ENCODE assay signal across 8 mouse cellular contexts in genomic region chr11:34276363-34277046, GRCm38 (mm10). TPM values are rescaled to one million over a fixed set of nuclear protein-coding genes. Genes with fewer than 3 reads are reported as not detected.
A peak's percentile ranks its signal among the peaks of the same experiment; 100 is the strongest.
DNase-seq lines count a peak whose midpoint lies in the region; ATAC-seq lines count a peak whose summit lies in the region.
"Had no signal": no experiment of that assay in that cellular context is flagged by ENCODE, and none has a peak within 500 bp of the region (broad histone marks: within the 10 kb centered on the region; RNA-seq: fewer than 3 reads in every experiment).

No protein-coding gene starts in this region.

- no peak overlapping the region for H3K4me3 ChIP-seq in neural tube, embryonic 11.5 days (ENCODE audit: low read depth, low read length)
- H3K4me3 ChIP-seq in forebrain, embryonic 15.5 days: peak overlapping the region; percentile 13; the same call in 1 of the 2 replicates
- no peak overlapping the region for H3K4me3 ChIP-seq in midbrain, embryonic 10.5 days

- no peaks in the 10 kb centered on the region for H3K9me3 ChIP-seq in neural tube, embryonic 11.5 days (ENCODE audit: control insufficient read depth, low read length)
- H3K9me3 ChIP-seq in forebrain, embryonic 15.5 days: no peaks in the 10 kb centered on the region
- no peaks in the 10 kb centered on the region for H3K9me3 ChIP-seq in midbrain, embryonic 10.5 days (replicated peaks)

- H3K27me3 ChIP-seq in neural tube, embryonic 11.5 days (ENCODE audit: control insufficient read depth, insufficient read depth, low read length): no peaks in the 10 kb centered on the region
- no peaks in the 10 kb centered on the region for H3K27me3 ChIP-seq in forebrain, embryonic 15.5 days
- peaks cover 92% of the 10 kb centered on the region for H3K27me3 ChIP-seq in midbrain, embryonic 10.5 days (ENCODE audit: low read depth, poor library complexity, severe bottlenecking)

- 44% methylated on average over 14 of the region's 14 CpGs for WGBS in neural tube, embryonic 11.5 days
- 11% methylated on average over 14 of the region's 14 CpGs for WGBS in forebrain, embryonic 15.5 days
- 47% methylated on average over 14 of the region's 14 CpGs for WGBS in midbrain, embryonic 10.5 days

- H3K36me3 ChIP-seq in neural tube, embryonic 11.5 days (ENCODE audit: control insufficient read depth, insufficient read depth, low read length): no peaks in the 10 kb centered on the region
- no peaks in the 10 kb centered on the region for H3K36me3 ChIP-seq in forebrain, embryonic 15.5 days
- no peaks in the 10 kb centered on the region for H3K36me3 ChIP-seq in midbrain, embryonic 10.5 days

- no peak overlapping the region for H3K9ac ChIP-seq in neural tube, embryonic 11.5 days (ENCODE audit: low read length)
- H3K9ac ChIP-seq in forebrain, embryonic 15.5 days (replicated peaks): 0 out of 2 replicates have a peak overlapping the region, but pooled peaks have one; percentile 10
- H3K9ac ChIP-seq: liver, embryonic 14.5 days had no signal

- H3K4me1 ChIP-seq in neural tube, embryonic 11.5 days (ENCODE audit: control insufficient read depth, insufficient read depth, low read length): 0 out of 2 replicates have a peak, but pooled peaks cover 4% of the 10 kb centered on the region
- H3K4me1 ChIP-seq in forebrain, embryonic 15.5 days: peaks cover 29% of the 10 kb centered on the region
- peaks cover 20% of the 10 kb centered on the region for H3K4me1 ChIP-seq in midbrain, embryonic 10.5 days

- DNase-seq in neural tube, embryonic 11.5 days (ENCODE audit: low spot score): no peak
- no peak for DNase-seq in neural tube, embryonic 10.5 days (ENCODE audit: extremely low spot score, low spot score)
- peak; percentile 23 for DNase-seq in midbrain, embryonic 10.5 days (ENCODE audit: low spot score)
- no peak for DNase-seq in ovary, postnatal 36 days (ENCODE audit: low spot score)
- no peak for DNase-seq in cerebellum, adult 9-11 months
- DNase-seq in heart, adult 18-20 months: no peak

- 0 out of 2 replicates have a peak, but pooled peaks have one; percentile 35 for ATAC-seq in neural tube, embryonic 11.5 days (ENCODE audit: insufficient read depth, low FRiP score, low TSS enrichment)
- peak; percentile 93 for ATAC-seq in forebrain, embryonic 15.5 days (replicated peaks)

- H3K4me2 ChIP-seq in neural tube, embryonic 11.5 days (ENCODE audit: low read depth): no peak overlapping the region
- H3K4me2 ChIP-seq in forebrain, embryonic 15.5 days (replicated peaks): peak overlapping the region; percentile 32

- H3K27ac ChIP-seq in neural tube, embryonic 11.5 days (ENCODE audit: low read depth, low read length): no peak overlapping the region
- peak overlapping the region; percentile 47 for H3K27ac ChIP-seq in forebrain, embryonic 15.5 days (replicated peaks)
- H3K27ac ChIP-seq in midbrain, embryonic 10.5 days (replicated peaks): no peak overlapping the region
- H3K27ac ChIP-seq: liver, embryonic 14.5 days had no signal

RNA-seq across cellular contexts. Expression of gene Fam196b, which starts 38.1 kb away (rescaled TPM):
- 1.4 and 1.7 TPM in 2 replicates for polyA plus RNA-seq in neural tube, embryonic 11.5 days (2014; fragmentation: Nextera tagmentation; extraction: Ambion mirVana)
- polyA plus RNA-seq in forebrain, embryonic 15.5 days (2015; fragmentation: Nextera tagmentation; extraction: Ambion mirVana): 1.9 and 2.2 TPM in 2 replicates
- 0.33 and 0.52 TPM in 2 replicates for polyA plus RNA-seq in midbrain, embryonic 10.5 days (2016; fragmentation: Nextera tagmentation; extraction: Ambion mirVana)
- total RNA-seq in heart, adult 18-20 months (2021): not detected
